Mouse (Mus musculus) heart, postnatal 0 days (tissue): Measurements from ENCODE around the gene Plch2.

Experiments
- CTCF ChIP-seq: IDR thresholded peaks from 2 replicates; pipeline ENCODE4 v1.5.1; 2016; ENCODE audit warnings: antibody characterized with exemption, control low read depth, low read depth
- EP300 ChIP-seq: IDR thresholded peaks from 2 replicates; pipeline ENCODE4 v1.6.1; 2016; ENCODE audit warnings: antibody characterized with exemption, low read depth

GRCm38 (mm10) chr4:155009216-155009615 lies 47.4 kb downstream of the Plch2 start:
- TF ChIP-seq CTCF (no peak), EP300 (no peak)
